Mouse (Mus musculus): ENCODE measurements around the gene Slc33a1.

The Slc33a1 gene

GRCm38 (mm10) chr3:63964100-63964921 is at the start of gene Slc33a1:
Slc33a1 (minus strand) TSS chr3:63964768.
- peak; percentile 99 for DNase-seq (ENCODE audit: low spot score)

DNA sequence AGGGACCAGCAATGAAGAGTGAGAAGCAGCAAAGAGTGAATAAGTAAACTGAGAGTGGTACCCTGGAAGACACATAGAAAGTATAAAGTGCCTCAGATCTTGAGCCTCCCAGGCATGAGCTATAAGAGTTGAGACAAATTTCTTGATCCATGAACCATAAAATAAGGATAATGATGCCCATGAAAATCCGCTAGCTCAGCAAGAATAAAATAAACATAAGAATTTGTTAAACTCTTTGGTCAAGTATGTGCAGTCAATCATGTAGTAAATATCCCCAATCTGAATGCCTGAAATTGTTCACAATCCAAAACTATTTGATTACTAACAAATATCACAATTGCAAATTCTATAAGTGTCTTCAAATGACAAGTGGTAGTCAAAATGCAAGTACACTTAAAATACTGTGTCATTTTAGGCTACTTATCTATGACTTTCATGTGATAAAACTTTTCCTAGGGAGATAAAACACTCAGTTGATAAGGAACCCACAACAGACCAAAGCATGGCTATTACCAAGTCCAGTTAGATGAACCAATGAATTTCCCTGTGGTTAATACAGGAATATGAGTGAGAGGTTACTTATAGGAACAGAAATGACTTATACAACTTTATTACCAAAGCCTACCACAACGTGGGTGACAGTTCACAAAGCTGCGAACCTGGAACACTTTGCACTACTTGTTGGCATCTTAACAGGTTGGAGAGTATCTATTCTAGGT is 24.3 kb upstream of the Slc33a1 start:
- no peak for DNase-seq (ENCODE audit: low spot score)

DNA sequence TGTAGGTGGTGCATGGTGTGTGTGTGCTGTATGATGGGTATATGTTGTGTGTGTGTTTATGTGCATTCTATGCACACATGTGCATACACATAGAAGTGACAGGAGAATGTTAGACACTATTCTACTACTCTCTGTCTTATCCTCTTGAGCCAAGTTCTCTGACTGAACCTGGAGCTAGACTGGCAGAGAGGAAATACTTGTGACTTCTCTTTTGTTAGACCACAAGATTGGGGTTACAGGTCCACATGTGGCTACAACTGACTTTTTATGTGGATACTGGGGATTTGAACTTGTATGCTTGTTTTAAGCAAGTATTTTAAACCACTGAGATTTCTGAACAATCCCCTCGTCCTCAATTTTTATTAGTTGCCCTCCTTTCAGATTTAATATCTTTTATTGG is 22.1 kb upstream of the Slc33a1 start:
- DNase-seq (ENCODE audit: low spot score), result no peak

DNA sequence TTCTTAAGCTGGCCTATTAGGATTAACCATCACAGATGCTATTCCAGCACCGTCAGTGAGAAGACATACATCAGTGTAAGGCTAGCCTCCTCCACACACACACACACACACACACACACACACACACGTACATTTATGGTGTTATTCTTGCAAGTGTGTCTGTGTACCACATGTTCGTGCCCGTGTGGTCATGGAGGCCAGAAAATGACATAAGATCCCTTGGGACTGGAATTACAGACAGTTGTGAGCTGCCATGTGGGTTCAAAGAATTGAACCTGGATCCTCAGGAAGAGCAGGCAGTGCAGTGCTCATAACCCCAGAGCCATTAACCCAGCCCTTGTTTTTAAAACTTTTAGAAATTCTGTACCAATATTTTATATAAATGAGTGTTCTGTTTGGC is 13.3 kb upstream of the Slc33a1 start:
- DNase-seq (ENCODE audit: low spot score), result no peak

DNA sequence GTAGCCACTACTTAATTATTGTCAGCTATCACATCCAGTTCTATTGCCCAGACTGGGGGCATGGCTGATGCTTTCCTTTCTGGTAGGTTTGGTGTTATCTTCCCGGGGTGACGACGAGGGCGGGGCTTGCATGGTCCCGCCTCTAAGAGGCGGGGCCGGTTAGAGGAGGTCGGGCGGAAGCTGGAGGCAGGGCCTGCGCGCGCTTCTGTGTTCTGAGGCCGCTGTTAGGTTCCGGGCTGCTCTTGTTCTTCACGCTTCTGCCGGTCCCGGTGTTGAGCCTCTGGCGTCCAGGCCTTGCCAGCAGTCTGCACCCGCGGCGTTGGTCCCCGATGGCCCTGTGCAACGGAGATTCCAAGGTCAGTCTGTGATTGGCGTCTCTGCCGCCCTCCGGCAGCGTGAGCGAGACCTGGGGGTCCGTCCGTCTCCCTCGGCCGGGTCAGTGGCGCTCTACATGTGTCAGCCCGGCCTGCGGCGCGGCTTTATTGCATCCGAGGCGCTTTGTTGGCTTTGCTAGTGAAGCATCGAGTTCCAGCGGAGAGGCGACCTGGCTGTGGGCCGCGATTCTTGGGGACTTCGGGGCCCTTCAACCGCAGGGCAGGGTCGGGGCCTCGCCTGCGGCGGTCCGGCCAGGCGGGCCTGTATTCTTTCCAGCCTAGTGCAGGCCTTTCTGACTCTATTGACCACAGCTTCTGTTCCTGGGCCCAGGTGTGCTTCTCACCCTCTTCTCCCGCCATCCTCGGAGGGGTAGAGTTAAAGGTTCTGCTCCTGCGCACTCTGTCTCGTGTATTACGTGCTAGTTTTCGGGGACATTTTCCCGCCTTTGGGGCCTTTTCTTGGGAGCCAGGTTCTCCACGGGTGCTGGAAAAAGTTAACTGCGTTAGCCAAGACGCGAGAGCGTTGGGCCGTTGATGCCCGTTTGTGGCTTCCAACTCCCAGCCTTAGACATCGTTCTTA is 11.7 kb upstream of the Slc33a1 start, which contains the start of gene Gmps:
Gene Gmps (plus strand): TSS at position 152 of the 954 bp plus-strand sequence.
- peak; percentile 94 for DNase-seq (ENCODE audit: low spot score)

DNA sequence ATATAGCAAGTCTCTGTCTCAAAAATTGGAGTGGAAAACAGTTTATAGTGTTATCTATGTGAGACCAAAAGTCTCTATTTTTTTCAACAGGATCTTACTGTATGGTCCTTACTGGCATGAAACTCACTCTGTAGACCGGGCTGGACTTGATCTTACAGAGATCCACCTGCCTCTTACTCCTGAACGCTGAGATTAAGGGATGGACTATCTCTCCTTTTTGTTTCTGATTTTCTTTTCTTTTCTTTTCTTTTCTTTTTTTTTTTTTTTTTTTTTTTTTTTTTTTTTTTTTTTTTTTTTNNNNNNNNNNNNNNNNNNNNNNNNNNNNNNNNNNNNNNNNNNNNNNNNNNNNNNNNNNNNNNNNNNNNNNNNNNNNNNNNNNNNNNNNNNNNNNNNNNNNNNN is 1.4 kb upstream of the Slc33a1 start:
- no peak for DNase-seq (ENCODE audit: low spot score)

DNA sequence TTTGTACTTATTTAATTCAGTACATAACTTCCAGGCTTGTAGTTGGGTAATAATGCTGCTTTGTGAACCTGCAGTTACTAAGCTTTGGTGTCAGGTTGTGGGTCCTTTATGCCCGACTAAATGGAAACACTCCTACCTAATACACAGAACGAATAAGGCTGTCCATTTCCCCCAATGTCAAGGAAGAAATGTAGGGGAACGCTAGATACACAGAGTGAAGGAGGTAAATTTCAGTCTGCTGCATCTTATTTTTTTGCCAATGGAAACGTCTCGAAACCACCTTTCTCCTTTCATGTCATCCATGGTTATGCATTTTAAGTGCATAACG is 318 bp upstream of the Slc33a1 start:
- no peak for DNase-seq (ENCODE audit: low spot score)

- DNase-seq (ENCODE audit: low spot score), result no peak
Observed at GRCm38 (mm10) chr3:63963421-63964099, 1.0 kb downstream of the Slc33a1 start.

DNA sequence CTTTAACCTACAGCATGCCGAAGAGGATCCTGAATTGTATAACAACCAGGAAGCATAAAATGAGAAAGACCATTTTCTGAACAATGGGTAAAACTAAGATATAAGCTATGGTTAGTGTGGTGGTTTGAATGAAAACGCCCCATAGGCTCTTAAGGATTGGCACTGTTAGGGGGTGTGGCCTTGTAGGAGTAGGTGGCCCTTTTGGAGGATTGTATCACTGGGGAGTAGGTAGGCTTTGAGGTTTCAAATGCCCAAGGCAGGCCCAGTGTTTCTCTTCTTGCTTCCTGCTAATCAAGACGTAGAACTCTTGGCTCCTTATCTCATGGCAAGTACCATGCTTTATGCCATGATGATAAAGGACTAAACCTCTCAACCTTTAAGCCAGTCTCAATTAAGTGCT is 14.7 kb downstream of the Slc33a1 start:
- DNase-seq (ENCODE audit: low spot score), result no peak

GRCm38 (mm10) chr3:63941204-63941850 is 23.2 kb downstream of the Slc33a1 start:
- no peak for DNase-seq (ENCODE audit: low spot score)

DNA sequence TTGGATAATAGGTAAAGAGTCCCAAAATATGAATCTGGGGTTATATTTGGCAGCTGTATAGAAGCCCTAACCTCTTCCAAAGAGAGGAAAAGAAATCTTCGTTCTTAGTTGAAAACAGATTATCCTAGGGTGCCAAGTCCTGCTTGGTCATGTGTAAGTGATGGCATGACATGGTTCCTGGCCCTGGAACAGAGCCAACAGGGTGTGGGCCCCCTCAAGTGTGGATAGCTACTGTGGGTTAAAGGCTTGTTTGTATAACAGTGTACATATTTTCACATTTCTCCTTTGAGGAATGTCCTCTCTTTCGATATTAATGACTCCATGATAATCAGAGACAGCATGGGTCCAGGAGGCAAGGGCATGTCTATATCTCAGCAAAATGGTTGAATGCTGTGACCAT is 25.6 kb downstream of the Slc33a1 start:
- no peak for DNase-seq (ENCODE audit: low spot score)

GRCm38 (mm10) chr3:63928878-63929859 is 35.4 kb downstream of the Slc33a1 start, which contains the start of gene E130311K13Rik:
E130311K13Rik (minus strand) TSS chr3:63929472.
- DNase-seq (ENCODE audit: low spot score), result peak; percentile 82

GRCm38 (mm10) chr3:63919634-63920033 is 44.9 kb downstream of the Slc33a1 start:
- peak; percentile 20 for DNase-seq (ENCODE audit: low spot score)

- DNase-seq (ENCODE audit: low spot score), result no peak
Observed at GRCm38 (mm10) chr3:63910301-63910700, 54.3 kb downstream of the Slc33a1 start.

- DNase-seq (ENCODE audit: low spot score), result no peak
Observed at GRCm38 (mm10) chr3:63905241-63905640, 59.3 kb downstream of the Slc33a1 start.

DNA sequence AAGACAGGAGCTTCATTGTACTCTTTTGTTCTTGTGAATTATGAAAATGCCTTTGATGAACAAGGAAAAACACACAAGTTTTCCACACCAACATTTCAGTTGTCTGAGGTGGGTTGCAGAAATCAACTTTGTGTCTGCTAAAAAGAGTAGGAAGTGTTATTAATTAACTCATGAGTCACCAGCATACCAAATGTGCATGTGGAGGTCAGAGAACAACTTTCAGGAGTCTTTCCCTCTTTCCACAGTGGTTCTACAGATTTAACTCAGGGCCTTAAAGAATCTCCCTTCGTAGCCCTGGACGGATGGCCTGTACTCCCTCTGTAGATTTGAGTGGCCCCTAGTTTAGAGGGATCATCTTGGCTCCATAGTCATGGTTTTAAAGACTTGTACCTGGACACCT is 60.4 kb downstream of the Slc33a1 start:
- no peak for DNase-seq (ENCODE audit: low spot score)

- DNase-seq (ENCODE audit: low spot score), result no peak
Observed at GRCm38 (mm10) chr3:63900021-63900571, 64.5 kb downstream of the Slc33a1 start.

DNA sequence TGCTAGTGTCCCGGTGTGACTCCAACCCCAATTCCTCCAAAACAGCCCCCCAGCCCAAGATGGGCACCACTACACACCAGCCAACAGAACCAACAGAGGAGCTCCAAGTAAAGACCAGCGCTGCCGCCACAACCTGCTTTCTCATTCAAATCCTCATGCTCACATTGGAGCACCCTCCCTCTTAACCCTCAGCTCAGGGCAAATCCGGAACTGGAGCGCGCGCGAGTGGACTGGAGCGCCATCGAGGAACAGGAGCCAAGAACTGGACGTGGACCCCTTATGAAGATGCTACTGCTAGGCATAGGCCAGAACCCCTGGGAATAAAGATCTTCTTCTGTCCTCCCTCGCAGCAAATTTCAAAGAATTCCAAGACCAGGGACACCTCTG is 65.3 kb downstream of the Slc33a1 start, which contains the start of gene Plch1:
Gene Plch1 (minus strand): TSS at position 164 of the 387 bp plus-strand sequence.
- no peak for DNase-seq (ENCODE audit: low spot score)

GRCm38 (mm10) chr3:63898581-63899308 is 65.8 kb downstream of the Slc33a1 start:
- peak; percentile 2 for DNase-seq (ENCODE audit: low spot score)

Measured in c-Kit-positive CD71-positive TER-119-positive erythroid progenitor cells, embryonic 14.5 days (primary cell).